Mouse (Mus musculus) spleen, postnatal 36 days (tissue): ENCODE measurements around the gene Zfp345.
"Not testable (repeated sequence)": the region's sequence is repeated elsewhere in the genome, so short reads cannot be mapped to it uniquely, and the experiment has no call there.

Source experiments
- DNase-seq, 2 experiments: peaks; one replicate each; pipeline ENCODE4 v3.0.0; 2022; ENCODE audit warnings: low spot score in 2 of 2, mixed read lengths in 1 of 2

The Zfp345 gene

DNA sequence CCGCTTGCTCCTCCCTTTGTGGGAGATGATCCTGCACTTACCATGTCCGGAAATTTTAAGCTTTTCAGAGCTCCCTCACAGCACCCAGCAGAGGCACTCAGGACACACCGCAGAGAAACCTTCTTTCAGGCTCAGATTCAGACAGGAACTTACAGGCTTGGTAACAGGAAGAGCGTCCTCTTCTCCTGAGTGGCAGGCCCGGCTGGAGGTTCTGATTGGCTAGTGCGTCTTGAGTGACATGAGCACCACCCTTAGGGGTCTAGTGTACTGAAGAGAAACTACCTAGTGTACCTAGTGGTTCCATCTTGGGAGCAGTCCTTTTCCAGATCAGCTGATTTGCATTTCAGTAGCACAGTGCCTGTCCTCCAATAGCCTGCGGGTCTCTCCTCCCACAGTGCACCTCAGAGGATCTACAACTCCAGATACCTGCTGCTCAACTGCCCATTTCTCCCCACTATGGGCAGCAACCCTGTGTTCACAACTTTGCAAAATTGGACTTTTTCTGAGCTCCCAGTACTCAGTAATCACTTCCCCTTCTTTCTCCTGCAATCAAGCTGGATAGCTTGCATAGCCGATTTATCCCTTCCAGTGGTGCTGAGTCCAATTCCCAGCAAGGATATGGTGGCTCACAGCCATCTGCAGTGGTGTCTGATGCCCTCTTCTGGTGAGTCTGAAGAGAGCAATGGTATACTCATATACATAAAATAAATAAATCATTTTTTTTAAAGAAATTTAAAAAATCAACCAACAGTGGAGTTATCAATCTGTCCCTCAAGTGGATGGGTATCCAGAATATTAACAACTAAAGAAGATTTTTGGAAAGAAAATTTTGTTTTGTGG lies at the start of gene Zfp345:
Gene Zfp345 (minus strand): TSS at position 153 of the 840 bp plus-strand sequence.
- peak; percentile 22 to 28 for DNase-seq

DNA sequence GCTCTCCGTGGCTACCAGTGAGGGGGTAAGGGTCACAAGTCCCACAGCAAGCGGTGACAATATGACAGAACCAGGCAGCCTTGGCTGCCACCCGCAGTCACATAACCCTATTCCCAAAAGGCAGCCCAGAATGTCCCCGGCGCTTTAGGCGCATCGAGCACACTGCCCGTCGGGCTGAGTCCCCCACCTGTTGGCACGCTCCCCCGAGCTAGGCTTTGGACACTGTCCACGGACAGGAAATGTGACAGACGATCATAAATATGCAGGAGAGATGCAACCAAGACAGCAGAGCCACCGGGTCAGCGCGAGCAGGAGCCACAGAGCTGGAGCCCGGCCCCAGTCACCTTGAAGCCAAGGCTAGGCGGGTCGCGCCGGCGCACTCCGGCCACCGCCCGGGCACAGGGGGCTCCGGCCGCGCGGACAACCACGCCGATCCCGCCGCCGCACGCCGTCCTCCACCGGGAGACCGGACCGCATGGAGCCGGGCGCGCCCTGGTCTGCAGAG lies 40.9 kb upstream of the Zfp345 start:
- DNase-seq, result no peak

DNA sequence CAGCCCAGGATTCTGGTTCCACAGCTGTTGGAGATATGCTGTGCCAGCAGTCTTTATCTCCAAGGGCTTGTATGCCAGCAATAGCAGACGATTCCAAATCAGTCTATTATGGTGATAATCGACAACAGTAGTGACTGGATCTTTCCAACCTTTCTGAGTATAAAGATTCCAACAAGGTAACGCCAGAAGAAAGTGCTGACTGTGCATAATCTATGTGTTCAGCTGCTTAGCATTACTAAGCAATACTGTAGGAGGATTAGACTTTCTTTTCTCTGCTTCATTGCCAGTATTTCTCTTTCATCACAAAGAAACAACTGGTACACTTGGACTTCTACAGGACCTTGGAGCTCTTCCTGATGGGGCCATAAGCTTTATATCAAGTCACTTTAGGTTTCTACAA lies 27.9 kb upstream of the Zfp345 start:
- no peak for DNase-seq

DNA sequence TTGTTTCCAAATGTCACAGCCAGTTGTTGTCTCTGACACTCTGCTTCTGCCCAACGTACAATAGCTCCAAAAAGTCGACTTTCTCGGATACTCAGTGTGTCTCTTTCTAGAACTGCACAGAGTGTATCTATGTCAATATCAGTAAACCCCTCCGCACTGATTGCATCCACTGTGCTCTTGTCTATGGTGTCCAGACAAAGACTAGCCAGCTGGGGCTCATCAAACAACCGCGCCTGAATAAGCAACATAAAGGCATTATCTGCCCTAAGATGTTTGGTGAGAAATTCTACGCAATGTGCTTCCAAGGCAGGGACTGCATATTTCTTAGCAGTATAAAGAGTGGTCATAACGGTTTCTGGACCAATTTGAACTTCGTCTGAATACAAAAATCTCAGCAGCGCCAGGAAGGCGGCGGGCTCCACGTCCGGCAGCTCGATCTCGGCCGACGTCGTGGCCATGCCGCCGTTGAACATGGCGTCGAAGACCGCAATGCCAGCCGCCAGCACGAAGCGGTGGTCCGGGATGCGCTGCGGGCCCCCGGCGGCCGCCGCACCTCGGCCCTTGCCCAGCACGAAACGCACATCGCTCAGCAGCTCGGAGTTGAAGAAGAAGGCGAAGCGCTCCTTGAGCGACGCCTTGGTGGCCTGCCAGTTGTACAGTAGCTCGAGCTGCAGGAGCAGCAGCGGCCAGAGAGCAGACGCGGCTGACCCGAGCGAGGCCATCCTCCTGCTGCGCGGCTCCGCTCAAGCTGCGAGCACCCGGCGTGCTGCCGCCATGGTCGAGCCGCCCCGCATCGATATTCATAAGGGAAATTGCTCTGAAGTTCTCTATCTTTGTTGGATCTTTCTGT lies 15.5 kb upstream of the Zfp345 start:
- DNase-seq, result not testable (repeated sequence)

DNA sequence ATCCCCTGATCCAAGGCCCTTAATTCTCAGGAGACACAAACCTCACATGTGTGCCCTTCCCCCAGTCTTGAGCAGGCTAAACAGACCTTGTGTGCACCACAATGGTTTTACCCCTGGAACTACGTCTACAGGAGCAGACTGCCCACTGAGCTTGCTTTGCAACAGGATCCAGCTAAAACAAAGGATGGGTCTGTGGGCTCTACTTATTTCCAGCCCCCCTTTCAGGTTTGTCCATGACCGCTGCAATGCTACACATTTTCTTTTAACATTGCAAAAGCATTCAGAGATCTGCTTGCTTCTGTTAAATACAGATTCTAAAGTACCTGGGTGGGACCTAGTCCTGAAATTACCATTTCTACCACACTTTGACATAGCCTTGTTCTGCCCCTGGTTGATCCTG lies 8.1 kb upstream of the Zfp345 start:
- no peak for DNase-seq

DNA sequence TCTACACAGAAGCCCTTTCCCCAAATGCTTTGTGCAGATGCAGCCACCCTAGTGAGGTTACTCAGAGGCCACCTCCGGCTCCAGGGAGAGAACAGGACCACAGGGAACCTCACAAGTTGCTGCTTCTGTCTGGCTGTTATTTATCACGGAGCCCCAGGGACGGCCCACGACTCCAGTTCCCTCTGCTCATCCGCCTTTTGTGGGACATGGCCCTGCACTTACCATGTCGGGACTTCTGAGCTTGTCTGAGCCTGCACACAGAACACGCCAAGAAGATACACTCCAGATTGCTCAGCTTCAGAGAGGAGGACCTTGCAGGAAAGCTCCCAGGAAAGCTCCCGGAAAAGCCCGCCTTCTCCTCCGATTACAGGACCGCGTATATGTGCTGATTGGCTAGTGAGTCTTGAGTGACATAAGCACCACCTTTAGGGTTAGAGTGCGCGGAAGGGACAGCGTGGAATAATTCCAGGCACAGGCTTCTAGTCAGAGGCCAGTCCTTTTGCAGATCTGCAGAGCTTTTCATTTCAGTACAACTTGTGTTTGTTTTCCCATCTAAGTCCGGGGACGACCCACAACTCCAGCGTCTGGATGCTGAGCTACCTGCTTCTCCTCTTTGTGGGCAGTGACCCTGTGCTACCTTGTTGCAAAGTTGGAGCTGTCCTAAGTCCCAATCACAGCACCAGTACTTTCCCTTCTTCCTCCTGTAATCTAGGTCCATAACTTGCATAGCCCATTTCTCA lies 33.5 kb downstream of the Zfp345 start, which contains the start of gene Zfp442:
Gene Zfp442 (minus strand): TSS at position 307 of the 740 bp plus-strand sequence.
- DNase-seq, result peak; percentile 14 to 27

DNA sequence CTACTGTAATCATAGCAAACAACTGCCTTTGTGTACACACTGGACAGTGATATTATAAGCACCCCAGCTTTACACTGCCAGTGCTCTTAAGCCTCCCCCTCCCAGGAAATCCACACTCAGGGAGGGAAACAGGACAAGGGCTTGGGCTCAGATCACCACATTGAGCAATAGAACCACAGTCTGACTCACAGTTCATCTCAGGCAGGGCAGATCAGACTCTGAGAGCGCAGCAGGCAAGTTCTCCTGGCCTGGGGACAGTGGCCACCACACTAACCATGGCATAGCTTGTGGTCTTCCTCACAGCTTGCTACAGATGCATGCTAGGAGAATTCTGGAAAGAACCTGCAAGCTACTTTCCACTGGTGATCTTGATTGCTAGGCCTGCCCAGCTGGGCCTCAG lies 45.8 kb downstream of the Zfp345 start:
- not testable (repeated sequence) for DNase-seq
